Mouse (Mus musculus) megakaryocyte, embryonic 14.5 days (primary cell): Measurements from ENCODE around the gene Cfap70. TPM values are rescaled to one million over a fixed set of nuclear protein-coding genes. Genes with fewer than 3 reads are reported as not detected.
A peak's percentile ranks its signal among the peaks of the same experiment; 100 is the strongest.

ENCODE experiments used
- H3K27me3 ChIP-seq: replicated peaks from 2 replicates; pipeline ENCODE3; 2012; ENCODE audit warnings: inconsistent platforms
- H3K36me3 ChIP-seq: replicated peaks from 2 replicates; pipeline ENCODE3; 2012; ENCODE audit warnings: low read length, inconsistent platforms, mixed read lengths
- H3K4me1 ChIP-seq: 2 replicates; pipeline ENCODE4 v1.6.1; 2012; ENCODE audit warnings: inconsistent platforms
- H3K4me3 ChIP-seq: replicated peaks from 2 replicates; pipeline ENCODE3; 2012; ENCODE audit warnings: moderate library complexity, mild to moderate bottlenecking, inconsistent platforms
- H3K9me3 ChIP-seq: 2 replicates; pipeline ENCODE4 v1.6.1; 2012; ENCODE audit warnings: inconsistent platforms
- FLI1 ChIP-seq: IDR thresholded peaks from 2 replicates; pipeline ENCODE4 v1.6.1; 2012; ENCODE audit warnings: low read length, inconsistent platforms, mixed read lengths
- GATA1 ChIP-seq: IDR thresholded peaks from 3 replicates; pipeline ENCODE4 v1.6.1; 2012; ENCODE audit warnings: mixed read lengths, low read length, inconsistent platforms, borderline replicate concordance
- polyA plus RNA-seq: library from polyadenylated mRNA; stranded (reverse); fragments of >175 nt; gene quantifications from 2 replicates; pipeline ENCODE4 v1.2.3, GENCODE M21; 2012; ENCODE audit warnings: low replicate concordance; ENCODE audit not compliant: insufficient read depth

Gene Cfap70
- polyA plus RNA-seq, 1 experiment, result not detected

- TF ChIP-seq GATA1 (no peak), FLI1 (no peak)
Measured at GRCm38 (mm10) chr14:20347441-20347990, 104.5 kb downstream of the Cfap70 start.

GRCm38 (mm10) chr14:20345885-20346284, 106.1 kb downstream of the Cfap70 start:
- Histone ChIP-seq H3K4me3 (no peak overlapping the region), H3K4me1 (peaks cover 48% of the 10 kb centered on the region), H3K27me3 (no peaks in the 10 kb centered on the region), H3K9me3 (no peaks in the 10 kb centered on the region), H3K36me3 (peaks cover 52% of the 10 kb centered on the region)
- TF ChIP-seq FLI1 (no peak), GATA1 (no peak)

More at GRCm38 (mm10) chr14:20347441-20347990, 104.5 kb downstream of the Cfap70 start:
- H3K36me3 ChIP-seq, result peaks cover 50% of the 10 kb centered on the region
- peak overlapping the region; percentile 97 for H3K4me3 ChIP-seq
- no peaks in the 10 kb centered on the region for H3K9me3 ChIP-seq
- H3K4me1 ChIP-seq, result peaks cover 46% of the 10 kb centered on the region
- H3K27me3 ChIP-seq, result no peaks in the 10 kb centered on the region

Other genes with a start within 250 kb of the Cfap70 start
- not detected in 2 replicates for gene Kcnk16, start 183.0 kb downstream of the Cfap70 start, polyA plus RNA-seq
- gene Nudt13, start 157.5 kb downstream of the Cfap70 start, polyA plus RNA-seq, result 1.4 and 2.6 TPM in 2 replicates
- 1.1 and 13.8 TPM in 2 replicates for gene Ecd, start 104.1 kb downstream of the Cfap70 start, polyA plus RNA-seq
- gene Fam149b, start 104.1 kb downstream of the Cfap70 start, polyA plus RNA-seq, result 13.7 and 15.8 TPM in 2 replicates
- 34.4 and 53.3 TPM in 2 replicates for gene Dnajc9, start 63.3 kb downstream of the Cfap70 start, polyA plus RNA-seq
- gene Mrps16, start 58.6 kb downstream of the Cfap70 start, polyA plus RNA-seq, result 17.7 and 18.6 TPM in 2 replicates
- gene Anxa7, start 27.9 kb upstream of the Cfap70 start, polyA plus RNA-seq, result 37.0 and 167 TPM in 2 replicates
- gene Mss51, start 44.7 kb upstream of the Cfap70 start, polyA plus RNA-seq, result not detected in 2 replicates
- gene Ppp3cb, start 94.3 kb upstream of the Cfap70 start, polyA plus RNA-seq, result 1.00 and 1.6 TPM in 2 replicates
- gene Usp54, start 188.8 kb upstream of the Cfap70 start, polyA plus RNA-seq, result 1.5 TPM in 1 of 2 replicates, not detected in the other
- not detected in 2 replicates for gene Myoz1, start 204.3 kb upstream of the Cfap70 start, polyA plus RNA-seq
- 0.23 and 0.74 TPM in 2 replicates for gene Synpo2l, start 216.1 kb upstream of the Cfap70 start, polyA plus RNA-seq
- gene Sec24c, start 222.1 kb upstream of the Cfap70 start, polyA plus RNA-seq, result 49.1 and 52.5 TPM in 2 replicates
- gene Fut11, start 242.7 kb upstream of the Cfap70 start, polyA plus RNA-seq, result 8.5 and 13.9 TPM in 2 replicates